Mouse (Mus musculus) ovary, adult 18-20 months (tissue): ENCODE data around the gene Dcaf1.

Experiments used
- DNase-seq: peaks from one replicate; pipeline ENCODE4 v3.0.0; 2022; ENCODE audit warnings: low spot score, mixed read lengths

The Dcaf1 gene

GRCm38 (mm10) chr9:106879471-106879870 is 57.8 kb downstream of the Dcaf1 start:
- DNase-seq: no peak

- DNase-seq: no peak
Observed at GRCm38 (mm10) chr9:106881071-106881755, 59.5 kb downstream of the Dcaf1 start.

- no peak for DNase-seq
Observed at GRCm38 (mm10) chr9:106882176-106882575, 60.5 kb downstream of the Dcaf1 start.

- DNase-seq: no peak
Observed at GRCm38 (mm10) chr9:106883085-106883484, 61.4 kb downstream of the Dcaf1 start.

- DNase-seq: no peak
Observed at GRCm38 (mm10) chr9:106884306-106884705, 62.6 kb downstream of the Dcaf1 start.

- no peak for DNase-seq
Observed at GRCm38 (mm10) chr9:106884996-106885900, 63.6 kb downstream of the Dcaf1 start.

- DNase-seq: no peak
Observed at GRCm38 (mm10) chr9:106885901-106886731, 64.4 kb downstream of the Dcaf1 start.

- peak; percentile 97 for DNase-seq
Observed at GRCm38 (mm10) chr9:106886828-106887702, 65.4 kb downstream of the Dcaf1 start, which contains the start of gene Rbm15b. Gene Rbm15b, minus strand, starts transcription at chr9:106887428.

- DNase-seq: no peak
Observed at GRCm38 (mm10) chr9:106888346-106888745, 66.7 kb downstream of the Dcaf1 start.

GRCm38 (mm10) chr9:106889321-106889720 is 67.6 kb downstream of the Dcaf1 start:
- DNase-seq: no peak

- peak; percentile 47 for DNase-seq
Observed at GRCm38 (mm10) chr9:106890496-106891240, 69.0 kb downstream of the Dcaf1 start.

GRCm38 (mm10) chr9:106891341-106891741 is 69.7 kb downstream of the Dcaf1 start:
- DNase-seq: no peak

GRCm38 (mm10) chr9:106891829-106892551 is 70.3 kb downstream of the Dcaf1 start, which contains the start of gene Manf:
Gene Manf, minus strand, starts transcription at chr9:106891979.
- DNase-seq: peak; percentile 98

- DNase-seq: no peak
Observed at GRCm38 (mm10) chr9:106892552-106892875, 70.8 kb downstream of the Dcaf1 start.

- no peak for DNase-seq
Observed at GRCm38 (mm10) chr9:106893327-106893726, 71.7 kb downstream of the Dcaf1 start.

- DNase-seq: no peak
Observed at GRCm38 (mm10) chr9:106898901-106899300, 77.2 kb downstream of the Dcaf1 start.

- no peak for DNase-seq
Observed at GRCm38 (mm10) chr9:106901596-106901995, 79.9 kb downstream of the Dcaf1 start.

- no peak for DNase-seq
Observed at GRCm38 (mm10) chr9:106903099-106903790, 81.6 kb downstream of the Dcaf1 start.

GRCm38 (mm10) chr9:106903791-106904134 is 82.1 kb downstream of the Dcaf1 start:
- DNase-seq: no peak
